Mouse (Mus musculus) lung, postnatal 0 days (tissue): ENCODE results near the gene Tanc1.

Experiments used
- CTCF ChIP-seq: IDR thresholded peaks from 2 replicates; pipeline ENCODE4 v1.5.1; 2016; ENCODE audit warnings: antibody characterized with exemption, mild to moderate bottlenecking
- EP300 ChIP-seq: IDR thresholded peaks from 2 replicates; pipeline ENCODE4 v1.6.1; 2016; ENCODE audit warnings: antibody characterized with exemption, mild to moderate bottlenecking, control low read depth

DNA sequence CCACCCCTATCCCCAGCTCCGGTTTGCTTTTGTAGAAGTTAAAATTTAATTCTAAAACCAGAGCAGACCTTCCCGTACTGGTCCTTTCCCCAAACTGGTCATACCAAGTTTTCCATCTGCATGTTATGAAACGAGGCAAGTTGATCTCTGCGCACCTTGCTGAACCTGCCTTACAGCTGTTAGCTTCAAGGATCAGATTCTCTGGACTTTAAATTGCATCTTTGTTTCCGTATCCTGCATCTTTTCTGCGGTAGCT lies 172.7 kb downstream of the Tanc1 start:
- TF ChIP-seq CTCF = no peak
- TF ChIP-seq EP300 = no peak
